Mouse (Mus musculus) embryo, embryonic 10.5 days (tissue): Measurements from ENCODE around the gene Tenm1.

ENCODE experiments used
- DNase-seq: peaks from one replicate; pipeline ENCODE4 v3.0.0-alpha.2; 2015; ENCODE audit warnings: low spot score

Tenm1 gene

DNA sequence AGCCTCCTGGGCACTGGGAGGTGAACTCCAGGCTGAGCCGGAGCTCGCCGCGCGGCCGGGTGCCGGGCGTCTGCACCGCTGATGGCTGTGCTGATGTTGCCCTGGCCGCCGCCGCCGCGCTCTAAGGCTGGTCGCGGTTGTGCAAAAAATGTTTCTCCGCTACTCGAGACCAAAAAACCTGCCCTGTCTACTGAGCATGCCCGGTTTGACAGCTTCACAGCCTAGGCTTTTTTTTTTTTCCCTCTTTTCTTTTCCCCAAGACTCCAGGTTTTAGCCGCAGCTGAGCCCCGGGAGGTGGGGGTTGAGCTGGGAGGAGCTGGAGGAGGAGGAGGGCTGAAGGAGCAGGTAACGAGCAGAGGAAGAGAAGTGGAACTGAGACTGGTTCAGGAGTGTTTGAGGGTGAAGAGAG lies at the start of gene Tenm1:
Gene Tenm1 (minus strand): TSS at position 272 of the 409 bp plus-strand sequence.
- peak; percentile 28 for DNase-seq

DNA sequence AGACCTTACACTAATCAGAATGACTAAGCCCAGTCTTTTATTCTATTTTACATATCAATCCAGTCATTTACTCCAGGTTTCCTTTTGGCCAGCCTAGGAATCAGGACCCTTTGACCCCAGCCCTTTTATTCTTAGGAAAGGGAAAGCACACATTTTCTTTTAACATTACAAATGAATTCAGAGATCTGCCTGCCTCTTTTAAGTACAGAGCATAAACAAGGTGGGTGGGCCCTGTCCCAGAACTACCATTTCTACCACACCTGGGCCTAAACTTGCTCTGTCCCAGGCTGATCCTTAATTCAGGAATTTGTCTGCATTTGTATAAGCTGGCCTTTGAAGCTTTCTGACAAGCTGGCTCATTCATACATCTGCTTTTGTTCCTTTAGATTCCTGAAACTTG lies 38.4 kb upstream of the Tenm1 start:
- no peak for DNase-seq

DNA sequence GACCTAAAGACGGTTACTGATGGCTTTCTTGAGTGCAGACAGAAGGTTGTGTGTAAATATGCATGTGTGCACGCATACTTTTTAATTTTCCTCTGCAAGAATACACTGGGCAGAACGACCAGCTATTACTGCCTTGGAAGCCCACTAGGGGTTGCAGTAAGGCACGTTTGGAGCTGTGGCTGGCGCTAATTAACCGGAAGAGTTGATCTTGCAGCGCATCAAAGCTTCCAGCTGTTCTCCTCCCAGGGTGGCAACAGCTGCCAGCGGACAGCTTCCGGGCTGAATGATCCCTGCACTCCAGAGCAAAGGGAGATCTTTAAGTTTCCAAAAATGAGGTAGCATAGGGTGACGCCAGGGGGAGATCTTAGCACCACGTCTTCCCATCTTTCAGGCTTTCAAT lies 1.7 kb upstream of the Tenm1 start:
- DNase-seq: peak; percentile 42

DNA sequence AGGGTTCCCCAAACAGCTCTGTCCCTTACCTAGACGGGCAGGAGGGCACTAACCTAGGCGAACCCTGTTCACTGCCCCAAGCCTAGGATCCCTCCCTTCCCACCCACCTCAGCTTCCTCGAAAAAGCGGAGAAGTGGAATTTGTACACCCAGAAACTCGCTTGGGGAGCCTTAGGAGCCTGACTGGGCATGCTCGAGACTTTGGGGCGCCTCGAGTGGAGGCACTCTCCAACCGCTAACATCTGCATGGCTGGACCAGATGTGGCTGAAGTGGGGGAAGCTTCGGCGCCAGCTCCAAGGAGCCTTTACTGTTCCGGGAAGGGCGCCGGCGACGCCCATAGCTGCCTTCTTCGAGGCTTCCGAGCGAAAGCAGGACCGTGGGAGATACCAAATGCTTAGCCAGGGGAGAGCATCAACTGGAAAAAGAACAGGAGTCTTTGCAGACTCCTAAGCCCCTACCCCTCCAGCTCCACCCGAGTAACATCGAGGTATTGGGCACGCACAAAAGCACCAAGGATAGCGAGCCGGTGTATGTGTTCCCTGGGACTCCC lies 1.1 kb upstream of the Tenm1 start:
- peak; percentile 11 for DNase-seq

DNA sequence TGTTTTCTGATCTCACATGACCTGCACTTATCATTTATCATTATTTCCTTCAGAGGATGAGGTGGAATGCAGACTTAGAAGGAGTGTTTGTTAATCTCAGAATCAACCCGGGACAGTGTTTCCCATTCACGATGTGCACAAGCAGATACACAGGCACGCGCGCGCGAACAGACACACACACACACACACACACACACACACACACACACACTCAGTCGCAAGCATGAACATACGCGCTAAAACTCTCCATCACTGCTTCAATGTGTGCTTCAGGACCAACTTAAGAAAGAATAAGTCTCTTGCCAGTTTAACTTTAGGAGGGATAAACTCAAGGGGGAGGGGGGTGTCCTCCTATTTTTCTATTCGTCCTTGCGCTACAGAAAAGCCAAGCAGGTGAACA lies 411 bp upstream of the Tenm1 start:
- peak; percentile 17 for DNase-seq

DNA sequence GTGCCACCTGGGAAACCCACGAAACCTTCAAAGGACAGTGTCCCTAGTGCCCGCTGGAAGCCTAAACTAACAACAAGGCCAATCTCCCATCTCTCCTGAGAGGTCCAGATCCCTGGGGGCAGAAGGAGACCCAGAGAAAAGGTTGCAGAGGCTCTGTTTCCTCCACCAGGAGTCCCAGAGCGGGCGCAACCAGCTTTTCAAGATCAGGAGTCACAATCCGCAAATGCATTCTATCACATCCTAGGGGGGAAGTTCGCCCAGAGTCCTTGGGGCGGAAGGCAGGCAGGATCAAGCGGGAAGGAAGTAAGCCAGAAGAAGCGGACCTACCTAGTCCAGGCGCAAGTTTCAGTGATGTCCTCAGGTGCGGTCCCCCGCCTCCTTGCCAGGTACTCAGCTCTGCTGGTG lies 963 bp downstream of the Tenm1 start:
- peak; percentile 12 for DNase-seq

DNA sequence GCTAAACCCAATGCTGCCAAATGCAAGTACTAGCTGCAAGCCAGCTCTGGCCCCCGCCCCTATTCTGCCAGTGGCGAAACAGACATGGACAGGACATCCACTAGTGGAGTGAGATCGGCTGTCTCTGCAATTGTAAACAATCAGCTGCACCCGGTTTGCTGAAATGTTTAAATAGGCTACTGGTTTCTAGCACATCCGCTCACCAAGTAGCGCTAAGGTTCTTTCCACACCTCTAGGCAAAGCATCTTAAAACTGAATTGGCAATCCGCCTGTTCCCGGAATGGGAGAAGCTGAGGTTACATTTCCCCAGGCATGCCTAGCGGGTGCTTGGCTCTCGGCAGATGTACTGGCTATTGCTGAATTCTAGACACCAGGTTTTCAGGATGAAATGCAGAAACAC lies 1.8 kb downstream of the Tenm1 start:
- DNase-seq: peak; percentile 2

DNA sequence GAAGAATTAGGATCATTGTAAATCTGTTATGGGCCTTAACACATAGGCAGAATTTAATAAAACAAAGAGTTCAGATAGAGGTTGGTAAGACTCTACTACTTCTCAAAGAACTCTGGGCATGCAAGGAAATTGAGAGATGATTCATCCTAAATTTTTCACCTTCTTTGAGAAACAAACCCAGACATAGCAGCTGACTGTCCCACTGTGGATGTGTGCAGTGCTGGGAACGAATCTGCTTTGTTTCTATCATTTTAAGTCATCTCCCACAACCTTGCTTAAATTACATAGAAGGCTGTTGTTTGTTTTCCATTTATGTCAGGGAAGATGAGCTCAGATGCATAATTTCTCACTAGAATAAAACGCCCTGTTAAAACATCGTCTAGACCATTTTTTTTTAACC lies 31.0 kb downstream of the Tenm1 start:
- no peak for DNase-seq

DNA sequence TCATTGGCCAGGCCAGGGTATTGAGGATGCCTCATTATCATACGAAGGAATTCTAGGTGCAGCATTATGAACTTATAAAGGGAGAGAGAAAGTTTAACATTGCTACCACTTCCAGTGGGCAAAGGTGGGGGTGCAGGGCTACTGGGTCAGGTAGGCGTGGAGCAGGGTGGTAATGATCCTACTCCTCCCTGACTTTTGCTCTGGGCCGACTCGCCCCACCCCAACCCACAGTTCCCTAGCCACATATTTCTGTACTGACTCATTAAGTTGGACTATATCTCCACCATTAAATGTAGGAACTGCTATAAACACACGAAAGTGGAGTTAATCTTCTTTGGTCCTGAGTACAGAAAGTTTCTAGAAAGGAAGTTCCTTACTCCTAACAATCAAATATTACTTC lies 40.8 kb downstream of the Tenm1 start:
- DNase-seq: no peak

DNA sequence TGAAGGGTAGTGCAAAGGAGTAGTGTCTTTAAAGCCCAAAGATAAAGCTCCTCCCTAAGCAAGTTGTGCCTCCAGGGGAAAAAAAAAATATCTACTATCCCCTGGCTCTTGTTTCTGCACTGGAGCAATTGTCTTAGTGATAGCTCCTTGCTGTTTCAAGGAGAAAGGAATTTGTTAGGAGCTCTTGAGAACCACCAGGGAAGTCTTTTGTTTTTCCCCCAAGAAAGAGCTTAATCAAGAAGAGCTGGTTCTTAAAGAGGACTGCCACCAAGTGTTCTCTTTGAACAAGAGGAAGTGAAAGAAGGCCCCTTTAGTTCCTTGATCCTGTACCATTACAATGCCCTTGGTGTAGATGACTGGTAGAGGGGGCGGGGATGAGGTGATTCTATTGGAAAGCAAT lies 56.4 kb downstream of the Tenm1 start:
- DNase-seq: no peak

DNA sequence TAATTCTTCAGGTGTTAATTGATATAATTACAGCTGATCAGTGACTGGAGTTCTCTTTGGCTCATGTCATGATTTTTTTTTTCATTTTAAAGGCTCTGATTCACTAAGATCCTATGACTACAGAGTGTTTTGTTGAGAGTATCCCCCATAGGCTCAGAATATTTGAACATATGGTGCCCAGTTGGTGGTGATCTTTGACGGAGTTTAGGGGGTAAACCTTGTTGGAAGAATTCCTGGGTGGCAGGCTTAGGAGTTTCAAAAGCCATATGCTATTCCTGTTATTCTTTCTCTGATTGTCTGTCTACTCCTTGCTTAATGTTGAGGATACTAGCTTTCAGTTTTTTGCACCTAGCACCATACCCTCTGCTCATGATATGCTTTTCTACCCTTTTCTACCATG lies 109.6 kb downstream of the Tenm1 start:
- no peak for DNase-seq

DNA sequence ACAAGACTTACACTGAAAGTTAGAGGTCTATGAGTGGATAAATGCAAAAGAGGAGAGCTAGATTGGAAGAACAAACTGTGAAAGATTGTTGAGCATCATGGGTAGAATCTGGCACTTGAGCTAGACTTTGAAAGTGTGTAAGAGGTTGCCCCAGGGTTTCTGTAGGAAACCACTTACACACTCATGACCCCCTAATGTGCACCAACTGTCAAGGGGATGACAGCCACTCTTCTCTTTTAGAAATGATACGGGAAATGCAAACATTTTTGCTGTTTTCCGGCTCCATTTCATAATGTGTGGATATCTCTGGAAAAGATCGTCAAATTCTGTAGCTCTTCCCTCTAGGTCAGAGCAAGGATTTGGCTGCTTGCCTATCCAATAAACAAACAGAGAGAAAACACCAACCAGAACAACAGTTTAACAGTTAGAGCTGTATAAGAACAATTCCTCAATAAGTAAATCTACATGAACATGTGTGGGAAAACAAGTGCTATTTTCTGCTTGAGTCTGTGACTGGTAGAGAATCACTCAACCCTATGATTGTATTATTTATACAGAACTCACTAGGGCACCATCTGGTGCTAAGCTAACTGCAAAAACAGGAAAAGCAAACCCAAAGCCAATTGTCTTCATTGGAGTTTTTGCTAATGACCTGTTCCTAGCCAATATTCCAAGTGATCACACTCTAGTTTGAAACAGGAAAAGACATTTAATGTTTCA lies 111.0 kb downstream of the Tenm1 start:
- DNase-seq: no peak

DNA sequence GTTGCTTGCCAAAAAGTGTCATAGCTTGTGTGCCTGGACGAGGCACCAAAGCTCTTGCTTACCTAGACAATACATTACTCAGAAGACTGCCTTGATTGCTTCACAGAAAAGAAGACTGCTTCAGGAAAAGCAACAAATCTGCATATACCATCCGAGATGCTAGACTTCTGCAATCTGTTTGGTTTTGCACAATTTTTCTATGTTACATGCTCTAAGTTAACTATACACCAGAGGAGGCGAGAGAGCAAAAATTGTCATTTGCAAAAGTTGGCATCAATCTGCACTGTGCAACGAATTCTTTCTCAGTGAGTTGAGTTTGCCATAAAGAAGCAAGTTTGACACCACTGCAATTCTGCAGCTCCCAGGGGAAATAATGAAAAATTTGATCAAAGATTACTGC lies 193.1 kb downstream of the Tenm1 start:
- DNase-seq: no peak

DNA sequence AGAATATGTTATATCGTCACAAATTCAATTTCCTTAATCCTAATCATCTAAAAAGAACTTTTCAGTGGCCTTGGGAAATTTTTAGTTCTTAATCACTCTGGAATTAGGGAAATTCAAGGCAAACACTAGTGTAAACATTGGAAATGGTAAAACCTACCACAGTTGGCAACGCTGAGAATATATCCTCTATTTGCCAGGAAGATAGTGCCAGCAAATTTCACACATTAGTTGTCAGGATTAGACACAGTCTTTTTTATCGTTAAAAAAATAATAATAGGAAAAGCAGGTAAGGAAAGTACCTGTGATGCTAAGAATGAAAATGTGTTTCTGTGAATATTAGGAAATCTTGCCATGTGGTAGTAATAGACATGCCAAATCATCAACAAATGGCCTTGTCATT lies 223.9 kb downstream of the Tenm1 start:
- DNase-seq: no peak

DNA sequence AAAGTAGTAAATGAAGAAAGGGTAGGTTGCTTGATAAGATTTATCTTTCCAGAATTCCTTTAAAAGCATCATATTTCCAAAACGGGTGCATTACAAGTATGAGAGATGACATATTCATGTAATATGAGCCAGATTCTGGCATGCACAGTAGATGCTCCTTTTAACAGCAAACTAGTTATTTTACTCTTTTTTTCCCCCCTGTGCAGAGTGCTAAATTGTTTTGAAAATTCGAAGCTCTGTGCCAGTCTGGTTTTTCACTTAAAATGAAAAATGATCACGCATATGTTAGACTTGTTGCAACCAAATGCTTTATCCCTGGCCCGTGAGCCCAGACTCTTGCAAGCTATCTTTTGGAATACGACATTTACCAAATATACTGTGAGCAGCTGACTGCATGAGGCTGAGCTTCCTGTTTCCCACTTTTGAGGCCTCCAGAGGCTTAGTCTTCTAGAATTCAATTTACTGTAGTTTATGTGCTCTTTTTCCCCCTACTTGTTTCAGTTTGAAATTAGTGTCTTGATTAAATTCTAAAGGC lies 226.6 kb downstream of the Tenm1 start:
- DNase-seq: no peak

DNA sequence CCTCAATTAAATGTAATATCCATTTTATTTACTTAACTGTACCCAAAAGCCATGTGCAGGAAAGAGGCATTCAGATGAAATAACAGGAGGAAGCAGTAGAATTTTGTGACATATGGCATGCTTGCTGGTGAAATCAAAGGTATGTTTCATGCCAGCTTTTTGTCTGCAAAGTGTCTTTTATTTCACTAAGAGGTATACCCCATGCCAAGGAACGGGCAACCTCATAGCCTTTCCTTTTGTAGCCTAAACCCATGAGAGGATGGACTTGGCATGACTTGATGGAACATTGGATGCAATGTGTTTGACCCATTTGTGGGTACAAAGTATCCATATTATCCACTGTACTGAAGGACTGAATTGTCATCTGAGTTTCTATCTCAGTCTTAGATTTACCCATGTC lies 246.0 kb downstream of the Tenm1 start:
- no peak for DNase-seq

DNA sequence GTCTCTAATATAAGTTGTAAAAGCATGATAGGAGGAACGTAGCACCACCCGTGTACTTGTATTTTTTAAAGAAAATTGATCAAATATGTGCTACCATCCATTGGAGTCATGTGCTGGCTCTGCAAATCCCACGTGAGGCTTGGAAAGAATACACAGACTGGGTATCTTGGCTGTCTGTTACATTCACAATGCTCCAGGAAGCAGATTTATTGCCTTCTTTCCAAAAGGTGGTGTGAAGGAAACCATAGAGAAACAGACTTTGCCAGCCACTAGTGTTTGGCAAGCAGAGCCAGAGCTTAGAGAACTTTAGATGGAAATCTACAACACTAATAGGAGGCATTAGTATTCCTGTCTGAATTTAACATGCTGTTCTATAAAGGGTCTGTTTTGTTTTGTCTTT lies 277.4 kb downstream of the Tenm1 start:
- DNase-seq: no peak

DNA sequence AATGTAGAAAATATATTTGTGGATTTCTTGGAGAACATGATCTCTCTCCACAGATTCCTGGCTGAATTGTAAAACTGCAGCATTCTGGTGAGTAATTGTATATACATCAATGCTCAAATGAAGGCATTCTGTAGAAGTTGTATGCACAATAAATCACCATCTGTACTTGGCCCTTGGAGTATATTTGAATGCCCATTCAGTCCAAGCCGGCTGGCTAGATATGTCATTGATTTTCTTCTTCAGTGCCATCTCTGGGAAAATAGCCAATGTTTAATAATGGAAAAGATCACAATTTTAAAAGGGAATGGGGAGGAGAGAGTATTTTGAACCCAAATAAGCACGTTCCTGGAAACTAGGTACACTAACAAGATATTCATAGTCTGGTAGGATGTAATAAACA lies 299.2 kb downstream of the Tenm1 start:
- DNase-seq: no peak

DNA sequence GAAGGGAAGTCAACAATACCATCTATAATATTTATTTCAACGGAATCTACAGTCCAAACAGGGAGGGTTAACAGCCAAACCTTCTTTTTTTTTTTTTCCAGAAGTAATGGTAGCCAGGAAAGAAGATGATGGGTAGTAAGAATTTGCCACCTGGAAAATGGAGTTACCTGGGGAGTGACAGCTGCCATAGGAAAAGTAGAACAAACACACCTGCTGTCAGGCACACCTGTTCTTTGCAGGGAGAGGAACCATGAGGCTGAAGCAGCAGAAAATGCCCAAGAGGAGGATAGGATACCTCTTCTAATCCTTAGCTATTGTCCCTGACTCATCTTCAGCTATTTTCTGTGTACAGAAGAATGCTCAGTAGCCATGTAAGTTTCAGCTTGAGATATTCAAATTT lies 306.4 kb downstream of the Tenm1 start:
- DNase-seq: no peak

DNA sequence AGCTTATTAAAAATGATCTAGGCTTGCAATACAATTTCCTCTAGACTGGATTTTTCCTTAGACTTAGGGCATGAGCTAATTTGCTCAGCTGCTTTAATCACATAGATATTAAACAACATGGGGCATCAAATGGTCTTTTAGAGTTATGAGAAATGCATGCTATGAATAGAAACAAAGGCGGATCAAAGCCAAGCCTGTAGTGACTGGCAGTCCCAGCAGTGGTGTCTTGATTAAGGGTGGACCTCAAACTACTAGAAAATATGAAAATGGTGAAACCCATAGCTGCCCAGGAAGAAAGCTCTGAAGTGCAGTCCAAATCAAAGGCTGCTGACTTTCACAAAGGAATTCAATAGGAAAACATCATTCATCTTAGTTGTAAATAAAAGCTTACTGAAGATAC lies 306.9 kb downstream of the Tenm1 start:
- no peak for DNase-seq

DNA sequence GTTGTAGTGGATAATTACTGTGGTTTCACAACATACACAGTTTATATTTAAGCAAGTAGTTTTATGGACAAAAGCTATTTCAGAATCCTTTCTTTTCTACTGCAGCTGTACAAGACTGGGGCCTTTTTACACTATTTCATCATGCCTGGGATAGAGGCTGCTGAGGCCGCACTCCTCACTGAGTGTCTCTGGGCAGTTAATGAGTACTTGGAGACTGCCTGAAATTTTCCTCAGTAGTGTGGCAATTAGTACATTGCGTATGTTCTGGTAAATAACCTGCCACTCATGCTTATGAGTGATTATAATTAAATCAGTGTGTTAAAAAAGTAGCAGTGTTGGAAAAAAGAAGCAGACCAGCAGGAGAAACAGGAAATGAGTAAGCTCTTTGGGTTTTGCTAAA lies 442.8 kb downstream of the Tenm1 start:
- DNase-seq: no peak

DNA sequence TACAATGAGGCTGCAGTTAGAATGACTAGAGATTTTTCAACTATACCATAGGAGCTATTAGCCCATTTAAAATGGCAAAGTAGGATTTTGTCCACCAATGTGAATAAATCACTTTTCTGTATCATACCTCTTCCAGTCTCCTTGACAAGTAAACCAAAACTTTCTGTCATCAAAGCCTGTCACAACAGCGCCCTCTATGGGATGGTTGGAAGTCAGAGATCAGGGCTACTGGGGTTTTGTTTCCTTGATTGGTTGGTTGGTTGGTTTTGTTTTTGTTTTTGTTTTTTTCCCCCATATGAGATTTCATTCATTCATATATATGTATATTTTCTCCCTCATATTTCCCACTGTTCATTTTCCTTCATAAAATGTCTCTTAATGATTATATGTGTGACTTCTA lies 455.4 kb downstream of the Tenm1 start:
- peak; percentile 44 for DNase-seq

DNA sequence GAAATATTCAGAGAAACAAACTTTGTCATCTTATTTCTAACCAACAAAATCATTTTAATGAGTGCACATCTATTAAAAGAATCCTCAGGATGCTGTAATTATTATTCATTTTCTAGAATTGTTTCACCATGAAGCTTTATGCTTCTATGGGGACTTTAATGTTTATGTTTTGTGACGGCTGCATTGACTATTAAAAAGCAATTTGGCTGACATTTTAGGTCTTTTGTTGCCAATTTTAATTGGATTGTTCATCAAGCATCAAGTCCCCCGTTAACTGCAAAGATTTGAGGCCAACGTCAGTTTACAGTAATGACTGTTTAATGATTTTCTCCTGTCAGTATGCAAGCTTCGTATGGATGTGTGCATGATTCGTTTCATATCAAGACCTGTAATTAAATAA lies 461.3 kb downstream of the Tenm1 start:
- DNase-seq: no peak

DNA sequence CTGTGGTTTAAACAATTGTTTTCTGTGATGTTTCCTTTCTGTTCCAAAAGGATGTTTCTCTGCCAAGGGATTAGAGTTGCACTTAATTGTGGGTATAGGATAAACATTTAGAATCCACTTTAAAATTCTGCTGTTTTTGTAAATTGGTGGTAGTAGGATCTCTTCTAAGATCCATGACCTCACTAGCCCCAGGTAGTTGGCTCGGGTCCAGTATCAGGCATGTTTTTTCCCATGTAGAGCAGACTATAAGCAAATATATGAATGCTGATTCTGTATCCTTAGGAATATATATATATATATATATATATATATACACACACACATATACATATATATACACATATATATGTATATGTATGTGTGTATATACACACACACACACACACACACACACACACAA lies 567.2 kb downstream of the Tenm1 start:
- DNase-seq: no peak
